Mouse (Mus musculus) forebrain, embryonic 11.5 days (tissue): ENCODE measurements around the gene Nmnat1. TPM values are rescaled to one million over a fixed set of nuclear protein-coding genes. Genes with fewer than 3 reads are reported as not detected.
"Not testable (repeated sequence)": the region's sequence is repeated elsewhere in the genome, so short reads cannot be mapped to it uniquely, and the experiment has no call there.

ENCODE experiments used
- ATAC-seq: fragments of 200-750 bp; cut with Nextera tagmentation; replicated peaks from 2 replicates; pipeline ENCODE4 v1.8.0; 2017; ENCODE audit warnings: moderate TSS enrichment; ENCODE audit not compliant: low FRiP score
- DNase-seq: peaks from one replicate; pipeline ENCODE4 v3.0.0-alpha.2; 2017; ENCODE audit warnings: low spot score
- H3K27ac ChIP-seq: fragments of 300-500 bp; sonication (generic); 2 replicates; pipeline ENCODE4 v1.5.1; 2014; ENCODE audit warnings: low read depth, low read length
- H3K27me3 ChIP-seq: fragments of 300-500 bp; sonication (generic); 2 replicates; pipeline ENCODE4 v1.6.1; 2014; ENCODE audit warnings: mild to moderate bottlenecking, low read length, mixed read lengths; ENCODE audit not compliant: control insufficient read depth, insufficient read depth
- H3K36me3 ChIP-seq: fragments of 300-500 bp; sonication (generic); 2 replicates; pipeline ENCODE4 v1.6.1; 2014; ENCODE audit warnings: mild to moderate bottlenecking, low read length, moderate library complexity, mixed read lengths; ENCODE audit not compliant: control insufficient read depth, insufficient read depth
- H3K4me1 ChIP-seq: fragments of 300-500 bp; sonication (generic); replicated peaks from 2 replicates; pipeline ENCODE4 v1.6.1; 2014; ENCODE audit warnings: low read length, mixed read lengths; ENCODE audit not compliant: control insufficient read depth, insufficient read depth
- H3K4me2 ChIP-seq: fragments of 300-500 bp; sonication (generic); 2 replicates; pipeline ENCODE4 v1.6.1; 2014; ENCODE audit warnings: low read depth, mild to moderate bottlenecking, low read length, moderate library complexity, mixed read lengths; ENCODE audit not compliant: severe bottlenecking
- H3K4me3 ChIP-seq: fragments of 300-500 bp; sonication (generic); 2 replicates; pipeline ENCODE4 v1.5.1; 2014; ENCODE audit warnings: low read depth, low read length
- H3K9ac ChIP-seq: fragments of 300-500 bp; sonication (generic); 2 replicates; pipeline ENCODE4 v1.6.1; 2014; ENCODE audit warnings: low read length
- H3K9me3 ChIP-seq: fragments of 300-500 bp; sonication (generic); 2 replicates; pipeline ENCODE4 v1.6.1; 2016; ENCODE audit warnings: low read length, mixed read lengths; ENCODE audit not compliant: control insufficient read depth
- WGBS: fragments of 180-500 bp; shearing (Covaris S2); extraction: QIAGEN DNeasy Blood & Tissue Kit; methylation state at CpG from one replicate; pipeline ENCODE4 v1.1.7; 2014; 5-methylcytosine and 5-hydroxymethylcytosine counted together
- polyA plus RNA-seq: library from polyadenylated mRNA; unstranded; fragments of >200 nt; fragmentation: Nextera tagmentation; extraction: Ambion mirVana; gene quantifications from 2 replicates; pipeline ENCODE4 v1.2.1, GENCODE M21; 2014

Gene Nmnat1
- polyA plus RNA-seq, 1 experiment from 2014 or later = 17.3 TPM

DNA sequence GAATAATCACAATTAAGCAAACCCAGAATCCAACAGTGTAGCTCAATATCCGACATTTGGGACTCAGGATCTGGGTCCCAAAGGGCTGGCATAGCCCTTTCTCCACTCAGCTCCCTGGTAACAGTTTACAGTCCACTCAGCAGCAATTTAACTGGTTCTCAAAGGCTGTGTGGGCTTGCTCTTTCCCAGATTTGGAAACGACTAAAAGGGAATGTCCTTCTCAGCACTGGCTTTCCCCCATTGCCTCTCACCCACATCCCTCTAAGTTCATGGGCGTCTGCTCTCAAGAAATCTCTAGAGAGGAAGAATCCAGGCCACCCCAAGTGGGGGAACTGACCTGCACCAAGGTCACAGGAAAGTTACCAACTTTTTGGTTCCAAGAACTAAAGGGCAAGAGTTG lies 436 bp downstream of the Nmnat1 start:
- Histone ChIP-seq H3K9me3 (no peaks in the 10 kb centered on the region), H3K36me3 (peaks cover 2% of the 10 kb centered on the region; the same call in 1 of the 2 replicates), H3K9ac (peak overlapping the region; percentile 71), H3K4me1 (0 out of 2 replicates have a peak, but pooled peaks cover 4% of the 10 kb centered on the region), H3K4me2 (peak overlapping the region; percentile 84), H3K27me3 (no peaks in the 10 kb centered on the region), H3K27ac (peak overlapping the region; percentile 57; the same call in 1 of the 2 replicates), H3K4me3 (peak overlapping the region; percentile 76)
- ATAC-seq (no peak), DNase-seq (no peak)
- 56% methylated on average over 3 of the region's 3 CpGs for WGBS

DNA sequence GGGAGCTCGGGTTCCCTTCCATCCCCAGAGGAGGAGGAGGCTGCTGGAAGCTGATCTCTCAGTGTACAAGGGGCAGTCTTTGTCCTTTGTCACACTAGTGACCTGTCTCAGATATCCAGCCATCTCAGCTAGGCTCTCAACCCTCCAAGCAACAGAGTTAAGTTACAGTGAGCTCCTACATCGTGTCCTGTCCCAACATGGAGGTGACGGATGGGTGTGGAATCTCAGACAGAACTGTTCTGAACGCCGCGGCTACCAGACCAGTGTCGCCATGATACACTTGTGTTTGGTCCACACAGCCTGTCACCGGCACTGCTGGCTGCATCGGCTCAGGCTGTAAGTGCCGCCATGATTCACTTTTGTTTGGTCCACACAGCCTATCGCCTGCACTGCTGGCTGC lies 7.9 kb downstream of the Nmnat1 start, which contains the start of gene Tmem274:
TSS of gene Tmem274 (plus strand) at position 301 of the 400 bp plus-strand sequence.
- no peaks in the 10 kb centered on the region for H3K4me1 ChIP-seq
- 84% methylated on average over 11 of the region's 11 CpGs for whole genome bisulfite sequencing
- H3K9me3 ChIP-seq = no peaks in the 10 kb centered on the region
- H3K27ac ChIP-seq = no peak within 1 kb of the TSS
- H3K4me3 ChIP-seq = no peak within 1 kb of the TSS
- H3K4me2 ChIP-seq = no peak within 1 kb of the TSS
- no peaks in the 10 kb centered on the region for H3K27me3 ChIP-seq
- H3K9ac ChIP-seq = no peak within 1 kb of the TSS
- ATAC-seq (no peak), DNase-seq (no peak)
- peaks cover 6% of the 10 kb centered on the region for H3K36me3 ChIP-seq

DNA sequence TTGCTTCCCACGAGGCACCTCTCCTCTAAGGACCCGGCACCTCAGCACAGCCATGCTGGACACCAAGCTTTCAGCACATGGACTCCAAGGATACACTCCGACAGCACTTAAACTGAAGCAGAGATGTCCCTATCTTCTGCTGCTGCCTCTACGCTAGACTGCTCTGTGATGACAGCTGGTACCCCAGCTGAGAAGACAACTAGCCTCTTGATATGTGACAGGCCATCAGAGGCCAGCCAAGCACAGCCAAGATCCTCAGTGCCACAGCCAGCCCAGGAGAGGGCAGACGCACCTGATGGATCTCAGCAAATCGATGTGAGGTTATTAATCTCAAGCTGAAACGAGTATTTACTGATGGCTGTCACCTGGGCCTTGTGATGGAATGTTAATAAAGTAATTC lies 9.9 kb downstream of the Nmnat1 start:
- 85% methylated on average over 7 of the region's 7 CpGs for WGBS
- no peak for DNase-seq
- ATAC-seq = no peak
- no peak overlapping the region for H3K4me2 ChIP-seq
- H3K36me3 ChIP-seq = peaks cover 6% of the 10 kb centered on the region
- H3K27me3 ChIP-seq = no peaks in the 10 kb centered on the region
- no peak overlapping the region for H3K4me3 ChIP-seq
- H3K4me1 ChIP-seq = no peaks in the 10 kb centered on the region
- H3K9me3 ChIP-seq = no peaks in the 10 kb centered on the region
- H3K9ac ChIP-seq = no peak overlapping the region
- H3K27ac ChIP-seq = no peak overlapping the region

DNA sequence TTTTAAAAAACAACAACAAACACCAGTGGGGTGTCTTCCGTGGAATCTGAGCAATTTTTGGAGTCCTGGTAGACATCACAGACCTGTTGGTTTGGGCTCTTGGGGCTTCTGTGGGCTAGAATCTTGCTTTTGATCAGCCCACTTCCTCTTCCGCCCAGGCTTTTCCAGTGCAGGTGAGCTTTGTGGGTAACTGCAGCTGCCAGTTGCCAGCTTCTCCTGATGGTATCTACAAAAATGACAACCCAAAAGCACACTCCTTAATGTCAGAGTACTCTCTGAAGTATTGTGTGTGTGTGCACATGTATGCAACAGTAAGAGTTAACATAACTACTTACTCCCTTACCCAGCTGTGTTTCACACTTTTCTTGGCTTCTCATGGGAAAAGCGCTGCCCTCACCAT lies 15.4 kb downstream of the Nmnat1 start:
- Histone ChIP-seq H3K9me3 (no peaks in the 10 kb centered on the region), H3K27me3 (no peaks in the 10 kb centered on the region), H3K4me2 (no peak overlapping the region), H3K27ac (no peak overlapping the region), H3K4me1 (no peaks in the 10 kb centered on the region), H3K9ac (no peak overlapping the region), H3K4me3 (no peak overlapping the region), H3K36me3 (peaks cover 6% of the 10 kb centered on the region)
- 96% methylated on average over 3 of the region's 3 CpGs for WGBS
- no peak for DNase-seq
- ATAC-seq = no peak

DNA sequence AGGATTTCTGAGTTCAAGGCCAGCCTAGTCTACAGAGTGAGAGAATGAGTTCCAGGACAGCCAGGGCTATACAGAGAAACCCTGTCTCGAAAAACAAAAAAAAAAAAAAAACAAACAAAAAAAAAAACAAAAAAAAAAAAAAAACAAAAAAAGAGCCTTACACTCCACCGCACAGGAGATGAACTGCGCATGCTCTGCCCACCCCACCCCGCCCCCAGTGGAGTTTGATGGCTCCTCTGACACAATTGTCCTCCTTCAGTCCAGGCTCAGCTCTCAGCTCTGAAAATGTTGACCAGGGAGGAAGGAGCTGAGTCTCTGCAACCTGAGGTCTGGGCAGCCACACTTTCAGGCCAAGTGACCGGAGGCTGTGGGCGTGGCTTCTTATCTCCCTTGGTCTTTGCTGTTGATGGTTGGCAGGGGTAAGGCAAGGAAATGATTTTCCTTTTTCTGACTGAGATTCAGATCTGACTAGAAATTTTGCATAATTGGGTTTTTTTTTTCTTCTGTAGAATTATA lies 21.5 kb downstream of the Nmnat1 start:
- WGBS = 79% methylated on average over 6 of the region's 6 CpGs
- Histone ChIP-seq H3K4me3 (no peak overlapping the region), H3K27ac (no peak overlapping the region), H3K36me3 (no peaks in the 10 kb centered on the region; the same call in 1 of the 2 replicates), H3K4me2 (no peak overlapping the region), H3K4me1 (no peaks in the 10 kb centered on the region), H3K9ac (no peak overlapping the region), H3K9me3 (no peaks in the 10 kb centered on the region), H3K27me3 (no peaks in the 10 kb centered on the region)
- DNase-seq (no peak), ATAC-seq (no peak)

DNA sequence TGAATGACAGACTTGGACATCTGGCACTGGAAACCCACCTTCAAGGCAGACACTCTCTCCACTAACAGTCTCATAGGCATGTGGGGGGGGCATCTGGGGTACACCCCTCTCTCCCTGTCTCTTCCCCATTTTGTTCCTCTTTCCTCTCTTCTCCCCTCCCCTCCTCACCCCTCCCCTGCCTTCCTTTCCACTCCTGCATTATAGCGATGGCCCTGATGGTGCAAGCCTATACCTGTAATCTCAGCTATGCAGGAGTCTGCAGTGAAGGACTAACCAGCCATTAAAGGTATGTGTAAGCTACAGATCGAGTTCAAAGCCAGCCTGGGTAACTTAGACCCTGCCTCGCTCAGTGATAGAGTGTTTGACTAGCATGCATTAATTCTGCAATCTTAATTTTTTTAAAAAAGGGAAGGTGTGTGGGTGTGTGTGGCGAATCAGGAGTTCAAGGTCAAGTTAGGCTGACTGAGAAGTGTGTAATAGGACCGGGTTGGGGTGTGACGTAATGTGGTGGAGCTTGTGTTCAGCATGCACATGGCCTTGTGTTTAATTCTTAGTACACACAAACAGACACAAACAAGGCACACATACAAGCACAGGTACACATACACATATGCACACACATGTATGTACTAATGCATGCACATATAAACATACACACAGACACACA lies 22.6 kb downstream of the Nmnat1 start:
- ATAC-seq (no peak), DNase-seq (no peak)
- H3K27me3 ChIP-seq = no peaks in the 10 kb centered on the region
- H3K4me1 ChIP-seq = no peaks in the 10 kb centered on the region
- 83% methylated on average over 6 of the region's 6 CpGs for WGBS
- no peak overlapping the region for H3K9ac ChIP-seq
- no peaks in the 10 kb centered on the region for H3K36me3 ChIP-seq
- no peak overlapping the region for H3K27ac ChIP-seq
- H3K4me3 ChIP-seq = no peak overlapping the region
- no peak overlapping the region for H3K4me2 ChIP-seq
- no peaks in the 10 kb centered on the region for H3K9me3 ChIP-seq

DNA sequence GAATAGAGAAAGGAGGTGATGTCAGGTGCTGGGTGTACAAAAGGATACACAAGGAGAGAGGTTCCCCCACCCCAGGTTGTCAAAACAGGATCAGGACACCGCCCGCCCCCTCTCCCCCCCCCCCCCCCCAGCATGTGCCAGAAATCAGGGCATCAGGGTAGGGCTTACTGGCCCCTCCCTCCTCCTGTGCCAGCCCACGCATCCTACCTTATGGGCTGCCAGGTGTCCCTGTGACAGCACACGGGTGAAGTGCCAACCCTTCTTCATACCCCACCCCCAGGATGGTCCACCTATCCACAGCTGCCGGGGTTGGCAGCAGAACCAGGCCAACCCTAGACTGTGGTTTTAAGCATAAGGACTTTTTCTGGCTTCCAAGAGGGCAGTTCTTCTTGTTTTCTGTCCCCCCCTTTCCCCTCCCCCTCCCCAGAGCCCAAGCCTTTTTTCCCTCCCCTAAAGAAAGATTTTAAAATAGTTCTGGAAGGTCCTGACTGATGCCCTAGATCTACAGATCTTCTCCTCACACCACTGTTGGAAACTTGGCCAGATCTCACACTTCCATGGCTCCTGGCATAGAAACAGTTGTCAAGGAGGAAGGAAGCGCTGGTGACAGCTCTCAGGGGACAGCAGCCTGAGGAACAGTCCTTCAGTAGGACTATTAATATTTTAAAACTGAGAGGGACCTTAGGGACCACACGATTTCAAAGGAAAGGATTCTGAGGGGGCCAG lies 23.3 kb downstream of the Nmnat1 start:
- Histone ChIP-seq H3K27me3 (no peaks in the 10 kb centered on the region), H3K4me3 (no peak overlapping the region), H3K27ac (no peak overlapping the region), H3K9ac (no peak overlapping the region), H3K4me2 (no peak overlapping the region), H3K4me1 (no peaks in the 10 kb centered on the region), H3K36me3 (no peaks in the 10 kb centered on the region), H3K9me3 (no peaks in the 10 kb centered on the region)
- no peak for ATAC-seq
- WGBS = 72% methylated on average over 6 of the region's 7 CpGs
- no peak for DNase-seq

DNA sequence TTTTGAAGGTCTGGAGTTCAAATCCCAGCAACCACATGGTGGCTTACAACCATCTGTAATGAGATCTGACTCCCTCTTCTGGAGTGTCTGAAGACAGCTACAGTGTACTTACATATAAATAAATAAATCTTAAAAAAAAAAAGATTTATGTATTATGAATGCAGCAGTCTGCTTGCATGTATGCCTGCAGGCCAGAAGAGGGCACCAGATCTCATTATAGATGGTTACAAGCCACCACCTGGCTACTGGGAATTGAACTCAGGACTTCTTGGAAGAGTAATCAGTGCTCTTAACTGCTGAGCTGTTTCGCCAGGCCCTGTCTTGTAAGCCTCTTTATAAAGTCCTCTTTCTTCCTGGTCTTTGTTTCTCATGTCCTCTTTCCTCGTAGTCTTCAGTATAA lies 24.5 kb downstream of the Nmnat1 start:
- not testable (repeated sequence) for H3K4me2 ChIP-seq, H3K9me3 ChIP-seq
- 89% methylated on average over 2 of the region's 2 CpGs for WGBS

More for the DNA sequence above, 24.5 kb downstream of the Nmnat1 start:
- not testable (repeated sequence) for H3K36me3 ChIP-seq, ATAC-seq, H3K27me3 ChIP-seq, H3K4me3 ChIP-seq, H3K4me1 ChIP-seq, H3K27ac ChIP-seq, DNase-seq, H3K9ac ChIP-seq
